Mouse (Mus musculus) forebrain, embryonic 14.5 days (tissue): ENCODE measurements around the gene E2f6. TPM values are rescaled to one million over a fixed set of nuclear protein-coding genes. Genes with fewer than 3 reads are reported as not detected.

Experiments
- ATAC-seq: fragments of 200-750 bp; cut with Nextera tagmentation; 2 replicates; pipeline ENCODE4 v1.8.0; 2017; ENCODE audit warnings: mild to moderate bottlenecking, moderate library complexity
- DNase-seq: peaks from one replicate; pipeline ENCODE4 v3.0.0-alpha.2; 2015; ENCODE audit warnings: low spot score
- H3K27ac ChIP-seq: fragments of 300-500 bp; sonication (generic); 2 replicates; pipeline ENCODE4 v1.5.1; 2014; ENCODE audit warnings: low read depth, mild to moderate bottlenecking, control low read depth, low read length, moderate library complexity
- H3K27me3 ChIP-seq: fragments of 300-500 bp; sonication (generic); replicated peaks from 2 replicates; pipeline ENCODE4 v1.6.1; 2014; ENCODE audit warnings: low read length, control low read depth, mixed read lengths; ENCODE audit not compliant: control insufficient read depth, insufficient read depth
- H3K36me3 ChIP-seq: fragments of 300-500 bp; sonication (generic); 2 replicates; pipeline ENCODE4 v1.6.1; 2014; ENCODE audit warnings: low read length, control low read depth; ENCODE audit not compliant: control insufficient read depth, insufficient read depth
- H3K4me1 ChIP-seq: fragments of 300-500 bp; sonication (generic); 2 replicates; pipeline ENCODE4 v1.6.1; 2014; ENCODE audit warnings: antibody characterized with exemption, low read length, control low read depth; ENCODE audit not compliant: control insufficient read depth, insufficient read depth
- H3K4me2 ChIP-seq: fragments of 300-500 bp; sonication (generic); 2 replicates; pipeline ENCODE4 v1.6.1; 2014; ENCODE audit warnings: mild to moderate bottlenecking, control low read depth, low read length
- H3K4me3 ChIP-seq: fragments of 300-500 bp; sonication (generic); 2 replicates; pipeline ENCODE4 v1.5.1; 2014; ENCODE audit warnings: low read depth, low read length, control low read depth
- H3K9ac ChIP-seq: fragments of 300-500 bp; sonication (generic); 2 replicates; pipeline ENCODE4 v1.6.1; 2014; ENCODE audit warnings: mild to moderate bottlenecking, low read length, control low read depth, moderate library complexity
- H3K9me3 ChIP-seq: fragments of 300-500 bp; sonication (generic); replicated peaks from 2 replicates; pipeline ENCODE4 v1.6.1; 2016; ENCODE audit warnings: low read length, control low read depth, mixed read lengths; ENCODE audit not compliant: control insufficient read depth
- WGBS: fragments of 180-500 bp; shearing (Covaris S2); extraction: QIAGEN DNeasy Blood & Tissue Kit; methylation state at CpG from one replicate; pipeline ENCODE4 v1.1.7; 2014; 5-methylcytosine and 5-hydroxymethylcytosine counted together
- polyA plus RNA-seq: library from polyadenylated mRNA; unstranded; fragments of >200 nt; fragmentation: Nextera tagmentation; extraction: Ambion mirVana; gene quantifications from 2 replicates; pipeline ENCODE4 v1.2.1, GENCODE M21; 2014

E2f6 gene
- polyA plus RNA-seq, 1 experiment from 2014 or later = 36.4 TPM

GRCm38 (mm10) chr12:16808045-16808444, 2.7 kb upstream of the E2f6 start:
- peaks cover 5% of the 10 kb centered on the region; the same call in 1 of the 2 replicates for H3K27me3 ChIP-seq
- H3K36me3 ChIP-seq = no peaks in the 10 kb centered on the region
- peaks cover 15% of the 10 kb centered on the region for H3K4me1 ChIP-seq
- H3K9me3 ChIP-seq = no peaks in the 10 kb centered on the region
- no peak for ATAC-seq
- H3K4me3 ChIP-seq = no peak overlapping the region
- 39% methylated on average over 3 of the region's 3 CpGs for WGBS
- DNase-seq = peak; percentile 69
- H3K9ac ChIP-seq = no peak overlapping the region
- H3K4me2 ChIP-seq = no peak overlapping the region
- no peak overlapping the region for H3K27ac ChIP-seq

- ATAC-seq (peak; percentile 13), DNase-seq (no peak)
- Histone ChIP-seq H3K4me1 (peaks cover 10% of the 10 kb centered on the region; the same call in 1 of the 2 replicates), H3K9me3 (no peaks in the 10 kb centered on the region), H3K27ac (no peak overlapping the region), H3K36me3 (peaks cover 9% of the 10 kb centered on the region), H3K9ac (peak overlapping the region; percentile 89), H3K4me3 (peak overlapping the region; percentile 85), H3K27me3 (peaks cover 5% of the 10 kb centered on the region; the same call in 1 of the 2 replicates), H3K4me2 (peak overlapping the region; percentile 89)
- 9% methylated on average over 15 of the region's 15 CpGs for WGBS
These were observed 714 bp downstream of the E2f6 start for GRCm38 (mm10) chr12:16811477-16811876.

GRCm38 (mm10) chr12:16817147-16817546, 6.4 kb downstream of the E2f6 start:
- ATAC-seq (no peak), DNase-seq (no peak)
- Histone ChIP-seq H3K9me3 (no peaks in the 10 kb centered on the region), H3K4me2 (no peak overlapping the region), H3K27ac (no peak overlapping the region), H3K36me3 (peaks cover 49% of the 10 kb centered on the region), H3K9ac (no peak overlapping the region), H3K27me3 (no peaks in the 10 kb centered on the region), H3K4me1 (peaks cover 2% of the 10 kb centered on the region; the same call in 1 of the 2 replicates), H3K4me3 (no peak overlapping the region)
- 94% methylated on average over 4 of the region's 4 CpGs for WGBS

- ATAC-seq = peak; percentile 56
- 43% methylated on average over 11 of the region's 11 CpGs for WGBS
- Histone ChIP-seq H3K4me3 (no peak overlapping the region), H3K9ac (no peak overlapping the region), H3K4me1 (peaks cover 2% of the 10 kb centered on the region; the same call in 1 of the 2 replicates), H3K36me3 (peaks cover 62% of the 10 kb centered on the region), H3K27ac (no peak overlapping the region), H3K4me2 (no peak overlapping the region), H3K9me3 (no peaks in the 10 kb centered on the region), H3K27me3 (no peaks in the 10 kb centered on the region)
- peak; percentile 63 for DNase-seq
These were observed 7.8 kb downstream of the E2f6 start for GRCm38 (mm10) chr12:16818513-16818912.

- Histone ChIP-seq H3K27ac (no peak overlapping the region), H3K9me3 (no peaks in the 10 kb centered on the region), H3K9ac (no peak overlapping the region), H3K36me3 (peaks cover 76% of the 10 kb centered on the region), H3K4me3 (no peak overlapping the region), H3K27me3 (no peaks in the 10 kb centered on the region), H3K4me1 (peaks cover 2% of the 10 kb centered on the region; the same call in 1 of the 2 replicates), H3K4me2 (no peak overlapping the region)
- WGBS = 86% methylated on average over 7 of the region's 7 CpGs
- ATAC-seq (no peak), DNase-seq (no peak)
These were observed 10.0 kb downstream of the E2f6 start for GRCm38 (mm10) chr12:16820761-16821160.

- Histone ChIP-seq H3K4me3 (no peak overlapping the region), H3K27ac (no peak overlapping the region), H3K9me3 (no peaks in the 10 kb centered on the region), H3K27me3 (no peaks in the 10 kb centered on the region), H3K36me3 (peaks cover 78% of the 10 kb centered on the region), H3K9ac (no peak overlapping the region), H3K4me1 (peaks cover 2% of the 10 kb centered on the region; the same call in 1 of the 2 replicates), H3K4me2 (no peak overlapping the region)
- DNase-seq = no peak
- 95% methylated on average over 10 of the region's 10 CpGs for WGBS
- ATAC-seq = no peak
These were observed 11.5 kb downstream of the E2f6 start for GRCm38 (mm10) chr12:16822181-16822734.

- H3K27me3 ChIP-seq = no peaks in the 10 kb centered on the region
- H3K4me2 ChIP-seq = no peak overlapping the region
- H3K36me3 ChIP-seq = peaks cover 77% of the 10 kb centered on the region
- no peaks in the 10 kb centered on the region for H3K4me1 ChIP-seq
- no peak for DNase-seq
- ATAC-seq = no peak
- H3K9ac ChIP-seq = no peak overlapping the region
- H3K4me3 ChIP-seq = no peak overlapping the region
- 96% methylated on average over 1 of the region's 1 CpGs for WGBS
- no peak overlapping the region for H3K27ac ChIP-seq
- H3K9me3 ChIP-seq = no peaks in the 10 kb centered on the region
These were observed 12.9 kb downstream of the E2f6 start for GRCm38 (mm10) chr12:16823701-16824100.

- Histone ChIP-seq H3K4me3 (no peak overlapping the region), H3K9ac (no peak overlapping the region), H3K9me3 (no peaks in the 10 kb centered on the region), H3K36me3 (peaks cover 42% of the 10 kb centered on the region), H3K4me2 (no peak overlapping the region), H3K4me1 (no peaks in the 10 kb centered on the region), H3K27ac (no peak overlapping the region), H3K27me3 (no peaks in the 10 kb centered on the region)
- DNase-seq (no peak), ATAC-seq (no peak)
- WGBS = 90% methylated on average over 6 of the region's 6 CpGs
These were observed 17.7 kb downstream of the E2f6 start for GRCm38 (mm10) chr12:16828505-16828904.

- H3K36me3 ChIP-seq = peaks cover 30% of the 10 kb centered on the region
- no peak for DNase-seq
- WGBS = 89% methylated on average over 2 of the region's 2 CpGs
- no peak for ATAC-seq
- no peak overlapping the region for H3K4me3 ChIP-seq
- no peaks in the 10 kb centered on the region for H3K9me3 ChIP-seq
- no peak overlapping the region for H3K4me2 ChIP-seq
- no peak overlapping the region for H3K9ac ChIP-seq
- no peaks in the 10 kb centered on the region for H3K4me1 ChIP-seq
- H3K27ac ChIP-seq = no peak overlapping the region
- no peaks in the 10 kb centered on the region for H3K27me3 ChIP-seq
These were observed 19.0 kb downstream of the E2f6 start for GRCm38 (mm10) chr12:16829785-16830184.
